Mouse (Mus musculus) liver, adult 2 months (tissue): Measurements from ENCODE around the gene Ubtf.

ENCODE experiments used
- CTCF ChIP-seq: fragments of 200-500 bp; IDR thresholded peaks from 2 replicates; pipeline ENCODE4 v1.5.1; 2011; ENCODE audit warnings: low read depth, low read length, control low read depth
- POLR2A ChIP-seq: fragments of 200-500 bp; IDR thresholded peaks from 2 replicates; pipeline ENCODE4 v1.6.1; 2011; ENCODE audit warnings: low read length, control low read depth; ENCODE audit not compliant: insufficient read depth; ENCODE audit errors: extremely low read depth

- TF ChIP-seq POLR2A = no peak
- no peak for TF ChIP-seq CTCF
Observed at GRCm38 (mm10) chr11:102367504-102368280, 48.1 kb upstream of the Ubtf start.
